Mouse (Mus musculus) B cell, adult 2 months (primary cell): ENCODE data around the gene Smyd4.

ENCODE experiments used
- DNase-seq, 2 experiments: peaks; one replicate each; pipeline ENCODE4 v3.0.0; 2022

Gene Smyd4

GRCm38 (mm10) chr11:75453991-75454930 is 106.0 kb downstream of the Smyd4 start, which contains the start of gene Wdr81:
Gene Wdr81, minus strand, starts transcription at chr11:75454717.
- DNase-seq = peak; percentile 88 to 90
